Mouse (Mus musculus): ENCODE results near the gene Fgd2.

The Fgd2 gene

GRCm38 (mm10) chr17:29361982-29362691, 1.4 kb downstream of the Fgd2 start:
- in situ Hi-C loops (cut with MseI, MboI): no loop called here

GRCm38 (mm10) chr17:29363109-29363508, 2.4 kb downstream of the Fgd2 start:
- in situ Hi-C loops (cut with MseI, MboI): no loop called here

- in situ Hi-C loops (cut with MseI, MboI): loop anchor here in 1 of 2 experiments (5.0 kb wide), 1 partner anchor 103 kb away; the partner anchor contains the start of gene Ppil1
Observed at GRCm38 (mm10) chr17:29365105-29365621, 4.4 kb downstream of the Fgd2 start.

GRCm38 (mm10) chr17:29368726-29369125, 8.0 kb downstream of the Fgd2 start:
- in situ Hi-C loops (cut with MseI, MboI): loop anchor here in 1 of 2 experiments (5.0 kb wide), 1 partner anchor 106 kb away; the partner anchor contains the start of gene Ppil1

GRCm38 (mm10) chr17:29370984-29371723, 10.4 kb downstream of the Fgd2 start:
- in situ Hi-C loops (cut with MseI, MboI): loop anchor here in 1 of 2 experiments (5.0 kb wide), 1 partner anchor 99 kb away; no protein-coding TSS in a partner anchor

GRCm38 (mm10) chr17:29375871-29376270, 15.2 kb downstream of the Fgd2 start:
- in situ Hi-C loops (cut with MseI, MboI): loop anchor here in 1 of 2 experiments (5.0 kb wide), 1 partner anchor 136 kb away; no protein-coding TSS in a partner anchor

GRCm38 (mm10) chr17:29378056-29378455, 17.3 kb downstream of the Fgd2 start:
- in situ Hi-C loops (cut with MseI, MboI): loop anchor here in 1 of 2 experiments (5.0 kb wide), 1 partner anchor 134 kb away; no protein-coding TSS in a partner anchor

GRCm38 (mm10) chr17:29380241-29380640, 19.5 kb downstream of the Fgd2 start:
- in situ Hi-C loops (cut with MseI, MboI): loop anchor here in 1 of 2 experiments (10.0 kb wide), 1 partner anchor 135 kb away; no protein-coding TSS in a partner anchor

- in situ Hi-C loops (cut with MseI, MboI): loop anchor here in 1 of 2 experiments (10.0 kb wide), 1 partner anchor 133 kb away; no protein-coding TSS in a partner anchor
Observed at GRCm38 (mm10) chr17:29381472-29381871, 20.8 kb downstream of the Fgd2 start.

GRCm38 (mm10) chr17:29382417-29382816, 21.7 kb downstream of the Fgd2 start:
- in situ Hi-C loops (cut with MseI, MboI): loop anchor here in 1 of 2 experiments (10.0 kb wide), 1 partner anchor 132 kb away; no protein-coding TSS in a partner anchor

GRCm38 (mm10) chr17:29383923-29384322, 23.2 kb downstream of the Fgd2 start:
- in situ Hi-C loops (cut with MseI, MboI): loop anchor here in 1 of 2 experiments (10.0 kb wide), 1 partner anchor 131 kb away; no protein-coding TSS in a partner anchor

GRCm38 (mm10) chr17:29384850-29385438, 24.2 kb downstream of the Fgd2 start:
- in situ Hi-C loops (cut with MseI, MboI): loop anchor here in 1 of 2 experiments (10.0 kb wide), 1 partner anchor 130 kb away; no protein-coding TSS in a partner anchor

GRCm38 (mm10) chr17:29385746-29386145, 25.0 kb downstream of the Fgd2 start:
- in situ Hi-C loops (cut with MseI, MboI): loop anchor here in 1 of 2 experiments (10.0 kb wide), 1 partner anchor 129 kb away; no protein-coding TSS in a partner anchor

GRCm38 (mm10) chr17:29388978-29389377, 28.3 kb downstream of the Fgd2 start:
- in situ Hi-C loops (cut with MseI, MboI): loop anchor here in 1 of 2 experiments (10.0 kb wide), 1 partner anchor 126 kb away; no protein-coding TSS in a partner anchor

- in situ Hi-C loops (cut with MseI, MboI): no loop called here
Observed at GRCm38 (mm10) chr17:29391280-29391679, 30.6 kb downstream of the Fgd2 start.

- in situ Hi-C loops (cut with MseI, MboI): no loop called here
Observed at GRCm38 (mm10) chr17:29393335-29394089, 32.8 kb downstream of the Fgd2 start.

- in situ Hi-C loops (cut with MseI, MboI): no loop called here
Observed at GRCm38 (mm10) chr17:29394106-29394760, 33.5 kb downstream of the Fgd2 start.

- in situ Hi-C loops (cut with MseI, MboI): loop anchor here in 1 of 2 experiments (5.0 kb wide), 1 partner anchor 98 kb away; the partner anchor contains the start of gene Pim1
Observed at GRCm38 (mm10) chr17:29394761-29395160, 34.0 kb downstream of the Fgd2 start.

GRCm38 (mm10) chr17:29395381-29395780, 34.7 kb downstream of the Fgd2 start:
- in situ Hi-C loops (cut with MseI, MboI): loop anchor here in 1 of 2 experiments (5.0 kb wide), 1 partner anchor 97 kb away; the partner anchor contains the start of gene Pim1
